Mouse (Mus musculus) megakaryocyte, embryonic 14.5 days (primary cell): Measurements from ENCODE around the gene Babam2.

Experiments
- FLI1 ChIP-seq: IDR thresholded peaks from 2 replicates; pipeline ENCODE4 v1.6.1; 2012; ENCODE audit warnings: low read length, inconsistent platforms, mixed read lengths
- GATA1 ChIP-seq: IDR thresholded peaks from 3 replicates; pipeline ENCODE4 v1.6.1; 2012; ENCODE audit warnings: mixed read lengths, low read length, inconsistent platforms, borderline replicate concordance

DNA sequence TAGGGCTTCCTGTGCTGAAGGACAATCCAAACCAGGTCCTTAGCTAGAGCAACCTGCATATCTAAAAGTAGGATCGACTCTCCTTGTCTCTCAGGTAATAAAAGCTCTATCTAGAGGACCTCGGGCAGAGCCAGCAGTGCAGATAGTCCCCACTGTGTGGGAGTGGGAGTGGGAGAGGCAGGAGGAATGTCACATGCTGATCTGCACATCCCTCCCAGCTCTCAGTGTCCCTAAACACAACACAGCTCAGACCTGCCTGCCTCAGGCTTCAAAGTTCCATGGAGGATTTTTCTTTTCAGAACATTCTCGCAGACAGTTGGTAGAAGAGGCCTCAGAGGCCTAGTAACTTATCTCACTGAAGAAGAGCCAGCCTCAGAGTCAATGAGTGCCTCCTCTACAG, 371.1 kb downstream of the Babam2 start:
- TF ChIP-seq GATA1 = no peak
- TF ChIP-seq FLI1 = no peak
